Mouse (Mus musculus) heart, embryonic 16.5 days (tissue): ENCODE measurements at regions not wholly inside any gene's neighbourhood (a gene's known extent, or its start where the extent isn't known, plus 50 kb on each side); places are given as distances from the start of the nearest gene placed in this dataset.
A peak's percentile ranks its signal among the peaks of the same experiment; 100 is the strongest.

Source experiments
- ATAC-seq: fragments of 200-750 bp; cut with Nextera tagmentation; replicated peaks from 2 replicates; pipeline ENCODE4 v1.8.0; 2017; ENCODE audit warnings: moderate number of reproducible peaks; ENCODE audit not compliant: insufficient read depth, low FRiP score; ENCODE audit errors: extremely low read depth
- H3K27ac ChIP-seq: fragments of 300-500 bp; sonication (generic); 2 replicates; pipeline ENCODE4 v1.5.1; 2014; ENCODE audit warnings: mild to moderate bottlenecking, low read length, control low read depth, moderate library complexity
- H3K27me3 ChIP-seq: fragments of 300-500 bp; sonication (generic); 2 replicates; pipeline ENCODE4 v1.6.1; 2014; ENCODE audit warnings: low read length, mixed read lengths; ENCODE audit not compliant: control insufficient read depth, insufficient read depth
- H3K36me3 ChIP-seq: fragments of 300-500 bp; sonication (generic); 2 replicates; pipeline ENCODE4 v1.6.1; 2014; ENCODE audit not compliant: control insufficient read depth, insufficient read depth
- H3K4me1 ChIP-seq: fragments of 300-500 bp; sonication (generic); 2 replicates; pipeline ENCODE4 v1.6.1; 2014; ENCODE audit warnings: low read length, mixed read lengths; ENCODE audit not compliant: control insufficient read depth, insufficient read depth
- H3K4me2 ChIP-seq: fragments of 300-500 bp; sonication (generic); 2 replicates; pipeline ENCODE4 v1.6.1; 2014; ENCODE audit warnings: low read depth, mild to moderate bottlenecking, control low read depth, low read length
- H3K4me3 ChIP-seq: fragments of 300-500 bp; sonication (generic); 2 replicates; pipeline ENCODE4 v1.5.1; 2014; ENCODE audit warnings: mild to moderate bottlenecking, control low read depth, low read length
- H3K9ac ChIP-seq: fragments of 300-500 bp; sonication (generic); 2 replicates; pipeline ENCODE4 v1.6.1; 2014; ENCODE audit warnings: low read length, control low read depth
- H3K9me3 ChIP-seq: fragments of 300-500 bp; sonication (generic); replicated peaks from 2 replicates; pipeline ENCODE4 v1.6.1; 2016; ENCODE audit warnings: low read length; ENCODE audit not compliant: control insufficient read depth
- WGBS: fragments of 180-500 bp; shearing (Covaris S2); extraction: QIAGEN DNeasy Blood & Tissue Kit; methylation state at CpG from one replicate; pipeline ENCODE4 v1.1.7; 2014; 5-methylcytosine and 5-hydroxymethylcytosine counted together

GRCm38 (mm10) chr13:73033055-73033454 lies 227.2 kb upstream of the Irx4 start:
- H3K9me3 ChIP-seq = no peaks in the 10 kb centered on the region
- H3K36me3 ChIP-seq = no peaks in the 10 kb centered on the region
- peaks cover 13% of the 10 kb centered on the region for H3K4me1 ChIP-seq
- no peak overlapping the region for H3K27ac ChIP-seq
- no peak overlapping the region for H3K4me3 ChIP-seq
- H3K27me3 ChIP-seq = no peaks in the 10 kb centered on the region
- no peak overlapping the region for H3K4me2 ChIP-seq
- WGBS = 33% methylated on average over 3 of the region's 3 CpGs
- no peak for ATAC-seq
- no peak overlapping the region for H3K9ac ChIP-seq

- Histone ChIP-seq H3K9me3 (no peaks in the 10 kb centered on the region), H3K36me3 (no peaks in the 10 kb centered on the region), H3K4me2 (no peak overlapping the region), H3K27me3 (no peaks in the 10 kb centered on the region), H3K9ac (no peak overlapping the region), H3K4me3 (no peak overlapping the region), H3K27ac (no peak overlapping the region), H3K4me1 (peaks cover 13% of the 10 kb centered on the region)
- WGBS = 30% methylated on average over 10 of the region's 10 CpGs
- peak; percentile 41; the same call in 1 of the 2 replicates for ATAC-seq
Measured at GRCm38 (mm10) chr13:73034065-73034831, 226.0 kb upstream of the Irx4 start.

- ATAC-seq = no peak
- no peak overlapping the region for H3K4me3 ChIP-seq
Measured at GRCm38 (mm10) chr13:73034886-73035285, 225.4 kb upstream of the Irx4 start.

GRCm38 (mm10) chr13:73035336-73035940 lies 224.8 kb upstream of the Irx4 start:
- H3K27me3 ChIP-seq = no peaks in the 10 kb centered on the region
- no peak overlapping the region for H3K4me3 ChIP-seq
- 66% methylated on average over 2 of the region's 2 CpGs for WGBS
- no peak overlapping the region for H3K4me2 ChIP-seq
- no peaks in the 10 kb centered on the region for H3K36me3 ChIP-seq
- no peak overlapping the region for H3K9ac ChIP-seq
- no peak for ATAC-seq
- no peak overlapping the region for H3K27ac ChIP-seq
- H3K4me1 ChIP-seq = peaks cover 13% of the 10 kb centered on the region
- no peaks in the 10 kb centered on the region for H3K9me3 ChIP-seq

More at GRCm38 (mm10) chr13:73034886-73035285, 225.4 kb upstream of the Irx4 start:
- no peak overlapping the region for H3K4me2 ChIP-seq
- no peaks in the 10 kb centered on the region for H3K27me3 ChIP-seq
- H3K4me1 ChIP-seq = peaks cover 13% of the 10 kb centered on the region
- H3K27ac ChIP-seq = no peak overlapping the region
- WGBS = 78% methylated on average over 10 of the region's 10 CpGs
- H3K9ac ChIP-seq = no peak overlapping the region
- no peaks in the 10 kb centered on the region for H3K36me3 ChIP-seq
- H3K9me3 ChIP-seq = no peaks in the 10 kb centered on the region

- H3K4me1 ChIP-seq = no peaks in the 10 kb centered on the region
- no peaks in the 10 kb centered on the region for H3K36me3 ChIP-seq
- no peak overlapping the region for H3K9ac ChIP-seq
- no peak overlapping the region for H3K4me2 ChIP-seq
- H3K27ac ChIP-seq = no peak overlapping the region
- WGBS = 85% methylated on average over 5 of the region's 5 CpGs
- H3K9me3 ChIP-seq = no peaks in the 10 kb centered on the region
- no peaks in the 10 kb centered on the region for H3K27me3 ChIP-seq
- no peak overlapping the region for H3K4me3 ChIP-seq
- no peak for ATAC-seq
Measured at GRCm38 (mm10) chr13:73039731-73040130, 220.5 kb upstream of the Irx4 start.

- no peak for ATAC-seq
- H3K4me2 ChIP-seq = no peak overlapping the region
- no peaks in the 10 kb centered on the region for H3K36me3 ChIP-seq
- no peak overlapping the region for H3K9ac ChIP-seq
- no peak overlapping the region for H3K27ac ChIP-seq
- 62% methylated on average over 14 of the region's 14 CpGs for WGBS
- H3K4me1 ChIP-seq = no peaks in the 10 kb centered on the region
- no peaks in the 10 kb centered on the region for H3K9me3 ChIP-seq
- H3K4me3 ChIP-seq = no peak overlapping the region
- no peaks in the 10 kb centered on the region for H3K27me3 ChIP-seq
Measured at GRCm38 (mm10) chr13:73041233-73042040, 218.8 kb upstream of the Irx4 start.

- WGBS = 54% methylated on average over 13 of the region's 13 CpGs
- no peak for ATAC-seq
- no peaks in the 10 kb centered on the region for H3K27me3 ChIP-seq
- no peaks in the 10 kb centered on the region for H3K36me3 ChIP-seq
- no peak overlapping the region for H3K4me2 ChIP-seq
- no peak overlapping the region for H3K4me3 ChIP-seq
- no peak overlapping the region for H3K27ac ChIP-seq
- no peak overlapping the region for H3K9ac ChIP-seq
- H3K4me1 ChIP-seq = peaks cover 8% of the 10 kb centered on the region
- H3K9me3 ChIP-seq = no peaks in the 10 kb centered on the region
Measured at GRCm38 (mm10) chr13:73069840-73070530, 190.3 kb upstream of the Irx4 start.

GRCm38 (mm10) chr13:73070531-73070908 lies 189.8 kb upstream of the Irx4 start:
- no peak overlapping the region for H3K4me2 ChIP-seq
- WGBS = 49% methylated on average over 7 of the region's 7 CpGs
- no peak for ATAC-seq

More at GRCm38 (mm10) chr13:73070531-73070908, 189.8 kb upstream of the Irx4 start:
- no peak overlapping the region for H3K27ac ChIP-seq
- H3K36me3 ChIP-seq = no peaks in the 10 kb centered on the region
- H3K9ac ChIP-seq = no peak overlapping the region
- H3K27me3 ChIP-seq = no peaks in the 10 kb centered on the region
- no peaks in the 10 kb centered on the region for H3K9me3 ChIP-seq
- peaks cover 8% of the 10 kb centered on the region for H3K4me1 ChIP-seq
- no peak overlapping the region for H3K4me3 ChIP-seq
